Mouse (Mus musculus): ENCODE results near the gene Poc1a. TPM values are rescaled to one million over a fixed set of nuclear protein-coding genes. Genes with fewer than 3 reads are reported as not detected.

Poc1a gene
- total RNA-seq, 2 experiments from 2014 or later, result 12.7 to 28.9 TPM

- no peak for ATAC-seq (replicated peaks; ENCODE audit: low FRiP score, poor library complexity, severe bottlenecking)
These were observed 18.8 kb upstream of the Poc1a start for GRCm38 (mm10) chr9:106262075-106262474.

- no peak for ATAC-seq (replicated peaks; ENCODE audit: low FRiP score, poor library complexity, severe bottlenecking)
These were observed 17.4 kb upstream of the Poc1a start for GRCm38 (mm10) chr9:106263381-106263924.

- ATAC-seq (replicated peaks; ENCODE audit: low FRiP score, poor library complexity, severe bottlenecking), result no peak
These were observed 15.3 kb upstream of the Poc1a start for GRCm38 (mm10) chr9:106265358-106266075.

GRCm38 (mm10) chr9:106266936-106267657 lies 13.8 kb upstream of the Poc1a start:
- ATAC-seq (replicated peaks; ENCODE audit: low FRiP score, poor library complexity, severe bottlenecking), result no peak

- ATAC-seq (replicated peaks; ENCODE audit: low FRiP score, poor library complexity, severe bottlenecking), result no peak
These were observed 12.4 kb upstream of the Poc1a start for GRCm38 (mm10) chr9:106268421-106268820.

GRCm38 (mm10) chr9:106269076-106269788 lies 11.6 kb upstream of the Poc1a start:
- ATAC-seq (replicated peaks; ENCODE audit: low FRiP score, poor library complexity, severe bottlenecking), result no peak

- no peak for ATAC-seq (replicated peaks; ENCODE audit: low FRiP score, poor library complexity, severe bottlenecking)
These were observed 11.0 kb upstream of the Poc1a start for GRCm38 (mm10) chr9:106269879-106270278.

- no peak for ATAC-seq (replicated peaks; ENCODE audit: low FRiP score, poor library complexity, severe bottlenecking)
These were observed 10.2 kb upstream of the Poc1a start for GRCm38 (mm10) chr9:106270656-106271055.

- no peak for ATAC-seq (replicated peaks; ENCODE audit: low FRiP score, poor library complexity, severe bottlenecking)
These were observed 8.6 kb upstream of the Poc1a start for GRCm38 (mm10) chr9:106272288-106272687.

- no peak for ATAC-seq (replicated peaks; ENCODE audit: low FRiP score, poor library complexity, severe bottlenecking)
These were observed 7.6 kb upstream of the Poc1a start for GRCm38 (mm10) chr9:106273276-106273675.

GRCm38 (mm10) chr9:106273791-106274190 lies 7.1 kb upstream of the Poc1a start:
- ATAC-seq (replicated peaks; ENCODE audit: low FRiP score, poor library complexity, severe bottlenecking), result no peak

GRCm38 (mm10) chr9:106274652-106275180 lies 6.1 kb upstream of the Poc1a start:
- no peak for ATAC-seq (replicated peaks; ENCODE audit: low FRiP score, poor library complexity, severe bottlenecking)

- no peak for ATAC-seq (replicated peaks; ENCODE audit: low FRiP score, poor library complexity, severe bottlenecking)
These were observed 5.1 kb upstream of the Poc1a start for GRCm38 (mm10) chr9:106275806-106276205.

- peak; percentile 66 for ATAC-seq (replicated peaks; ENCODE audit: low FRiP score, poor library complexity, severe bottlenecking)
These were observed 475 bp upstream of the Poc1a start for GRCm38 (mm10) chr9:106280386-106280785.

- ATAC-seq (replicated peaks; ENCODE audit: low FRiP score, poor library complexity, severe bottlenecking), result no peak
These were observed 1.2 kb downstream of the Poc1a start for GRCm38 (mm10) chr9:106282024-106282423.

- ATAC-seq (replicated peaks; ENCODE audit: low FRiP score, poor library complexity, severe bottlenecking), result no peak
These were observed 6.3 kb downstream of the Poc1a start for GRCm38 (mm10) chr9:106287165-106287564.

GRCm38 (mm10) chr9:106288864-106289263 lies 8.0 kb downstream of the Poc1a start:
- peak; percentile 67 for ATAC-seq (replicated peaks; ENCODE audit: low FRiP score, poor library complexity, severe bottlenecking)

- ATAC-seq (replicated peaks; ENCODE audit: low FRiP score, poor library complexity, severe bottlenecking), result no peak
These were observed 9.0 kb downstream of the Poc1a start for GRCm38 (mm10) chr9:106289841-106290240.

GRCm38 (mm10) chr9:106290636-106291122 lies 9.8 kb downstream of the Poc1a start:
- no peak for ATAC-seq (replicated peaks; ENCODE audit: low FRiP score, poor library complexity, severe bottlenecking)

- ATAC-seq (replicated peaks; ENCODE audit: low FRiP score, poor library complexity, severe bottlenecking), result no peak
These were observed 12.8 kb downstream of the Poc1a start for GRCm38 (mm10) chr9:106293569-106294156.
